Mouse (Mus musculus) embryonic facial prominence, embryonic 11.5 days (tissue): ENCODE results near the gene Rgl1. TPM values are rescaled to one million over a fixed set of nuclear protein-coding genes. Genes with fewer than 3 reads are reported as not detected.

Experiments
- ATAC-seq: fragments of 200-750 bp; cut with Nextera tagmentation; replicated peaks from 2 replicates; pipeline ENCODE4 v1.8.0; 2017; ENCODE audit warnings: low read depth; ENCODE audit not compliant: insufficient number of reproducible peaks, low FRiP score, low TSS enrichment
- DNase-seq: peaks from one replicate; pipeline ENCODE4 v3.0.0-alpha.2; 2015; ENCODE audit warnings: low spot score
- H3K27ac ChIP-seq: fragments of 300-500 bp; sonication (generic); replicated peaks from 2 replicates; pipeline ENCODE4 v1.5.1; 2014; ENCODE audit warnings: mild to moderate bottlenecking, low read depth, low read length, control low read depth
- H3K27me3 ChIP-seq: fragments of 300-500 bp; sonication (generic); 2 replicates; pipeline ENCODE4 v1.6.1; 2014; ENCODE audit warnings: mild to moderate bottlenecking, low read length, moderate library complexity, mixed read lengths; ENCODE audit not compliant: control insufficient read depth, insufficient read depth
- H3K36me3 ChIP-seq: fragments of 300-500 bp; sonication (generic); replicated peaks from 2 replicates; pipeline ENCODE4 v1.6.1; 2014; ENCODE audit warnings: low read depth, mild to moderate bottlenecking, low read length, moderate library complexity, mixed read lengths; ENCODE audit not compliant: control insufficient read depth, insufficient read depth
- H3K4me1 ChIP-seq: fragments of 300-500 bp; sonication (generic); 2 replicates; pipeline ENCODE4 v1.6.1; 2014; ENCODE audit warnings: low read length, mixed read lengths; ENCODE audit not compliant: control insufficient read depth, insufficient read depth
- H3K4me2 ChIP-seq: fragments of 300-500 bp; sonication (generic); 2 replicates; pipeline ENCODE4 v1.6.1; 2014; ENCODE audit warnings: low read depth, mild to moderate bottlenecking, control low read depth, low read length, moderate library complexity
- H3K4me3 ChIP-seq: fragments of 300-500 bp; sonication (generic); 2 replicates; pipeline ENCODE4 v1.5.1; 2014; ENCODE audit warnings: low read depth, low read length, control low read depth
- H3K9ac ChIP-seq: fragments of 300-500 bp; sonication (generic); replicated peaks from 2 replicates; pipeline ENCODE4 v1.6.1; 2014; ENCODE audit warnings: mild to moderate bottlenecking, control low read depth, low read length
- H3K9me3 ChIP-seq: fragments of 300-500 bp; sonication (generic); replicated peaks from 2 replicates; pipeline ENCODE4 v1.6.1; 2016; ENCODE audit warnings: mild to moderate bottlenecking, low read length, inconsistent platforms, mixed read lengths; ENCODE audit not compliant: control insufficient read depth
- WGBS: fragments of 180-500 bp; shearing (Covaris S2); extraction: QIAGEN DNeasy Blood & Tissue Kit; methylation state at CpG from one replicate; pipeline ENCODE4 v1.1.7; 2014; 5-methylcytosine and 5-hydroxymethylcytosine counted together
- polyA plus RNA-seq: library from polyadenylated mRNA; unstranded; fragments of >200 nt; fragmentation: Nextera tagmentation; extraction: Ambion mirVana; gene quantifications from 2 replicates; pipeline ENCODE4 v1.2.1, GENCODE M21; 2014

Gene Rgl1
- polyA plus RNA-seq, result 26.0 and 28.0 TPM in 2 replicates

DNA sequence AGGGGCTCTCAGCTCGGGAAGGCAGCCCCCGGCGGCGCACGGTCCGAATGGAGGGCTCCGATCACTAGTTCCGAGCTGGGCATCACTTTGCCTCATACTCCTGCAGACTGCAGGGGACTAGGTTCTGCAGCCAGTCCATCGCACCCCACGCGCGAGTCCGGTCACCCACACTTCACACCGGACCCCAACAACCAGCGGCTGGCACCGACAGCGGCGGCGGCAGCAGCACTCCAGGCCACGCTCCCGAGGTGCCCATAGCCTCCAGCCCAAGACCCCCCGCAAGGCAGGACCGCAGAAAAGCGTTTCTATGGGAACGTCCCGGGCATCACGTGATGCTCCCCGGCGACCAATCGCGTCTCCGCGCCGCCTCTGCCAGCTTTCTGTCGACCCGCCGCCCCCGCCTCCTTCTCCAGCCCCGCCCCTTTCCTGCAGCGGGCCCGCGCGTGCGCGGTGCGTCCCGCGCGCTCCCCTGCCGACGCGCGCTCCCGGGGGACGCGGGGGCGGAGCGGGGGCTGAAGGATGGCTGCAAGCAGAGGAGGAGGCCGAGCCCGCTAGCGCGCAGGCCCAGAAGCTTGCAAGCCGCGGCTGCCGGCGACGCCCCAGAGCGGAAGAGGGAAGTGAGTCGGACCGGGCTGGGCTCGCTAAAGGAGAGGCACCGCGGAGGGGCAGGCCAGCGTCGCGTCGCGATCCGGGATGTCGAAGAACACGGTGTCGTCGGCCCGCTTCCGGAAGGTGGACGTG lies at the start of gene Rgl1, which contains the start of gene Arpc5:
Gene Rgl1 (minus strand): TSS at position 320 of the 741 bp plus-strand sequence.
Gene Arpc5 (plus strand): TSS at position 511 of the 741 bp plus-strand sequence.
- no peaks in the 10 kb centered on the region for H3K9me3 ChIP-seq
- WGBS, result under 1% methylated on average over 68 of the region's 86 CpGs
- H3K27me3 ChIP-seq, result no peaks in the 10 kb centered on the region
- peak within 1 kb of the TSS; percentile 98 for H3K4me3 ChIP-seq
- H3K36me3 ChIP-seq, result no peaks in the 10 kb centered on the region
- H3K27ac ChIP-seq, result peak within 1 kb of the TSS; percentile 62
- peak; percentile 95 for DNase-seq
- H3K4me2 ChIP-seq, result peak within 1 kb of the TSS; percentile 97
- peak; percentile 97 for ATAC-seq
- H3K9ac ChIP-seq, result peak within 1 kb of the TSS; percentile 93
- no peaks in the 10 kb centered on the region for H3K4me1 ChIP-seq

DNA sequence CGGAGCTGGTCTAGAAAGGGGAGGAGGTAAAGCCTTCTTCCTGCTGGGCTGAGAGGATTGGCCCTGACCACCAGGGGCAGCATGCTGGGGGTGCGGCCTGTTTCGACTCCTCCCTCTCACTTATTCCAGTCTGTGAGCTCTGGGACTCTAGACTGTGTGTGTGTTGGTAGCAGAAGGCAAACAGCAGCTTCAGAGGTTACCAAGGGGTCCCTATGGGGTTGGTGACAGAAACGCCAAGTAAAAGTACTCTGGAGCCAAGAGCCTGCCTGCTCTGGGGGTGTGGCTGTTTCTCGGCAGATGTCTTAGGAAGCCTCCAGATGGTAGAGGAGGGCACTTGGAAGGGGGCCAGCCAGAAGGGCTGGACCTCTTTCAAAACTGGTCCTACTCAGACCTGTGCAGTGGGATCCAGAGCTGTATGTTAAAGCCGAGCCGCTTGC lies 49.1 kb upstream of the Rgl1 start:
- WGBS, result 51% methylated on average over 7 of the region's 7 CpGs
- Histone ChIP-seq H3K27me3 (no peaks in the 10 kb centered on the region), H3K4me3 (no peak overlapping the region), H3K4me1 (no peaks in the 10 kb centered on the region; the same call in 1 of the 2 replicates), H3K9me3 (no peaks in the 10 kb centered on the region), H3K4me2 (no peak overlapping the region), H3K9ac (no peak overlapping the region), H3K36me3 (no peaks in the 10 kb centered on the region), H3K27ac (no peak overlapping the region)
- ATAC-seq, result peak; percentile 82; the same call in 1 of the 2 replicates
- DNase-seq, result peak; percentile 40

DNA sequence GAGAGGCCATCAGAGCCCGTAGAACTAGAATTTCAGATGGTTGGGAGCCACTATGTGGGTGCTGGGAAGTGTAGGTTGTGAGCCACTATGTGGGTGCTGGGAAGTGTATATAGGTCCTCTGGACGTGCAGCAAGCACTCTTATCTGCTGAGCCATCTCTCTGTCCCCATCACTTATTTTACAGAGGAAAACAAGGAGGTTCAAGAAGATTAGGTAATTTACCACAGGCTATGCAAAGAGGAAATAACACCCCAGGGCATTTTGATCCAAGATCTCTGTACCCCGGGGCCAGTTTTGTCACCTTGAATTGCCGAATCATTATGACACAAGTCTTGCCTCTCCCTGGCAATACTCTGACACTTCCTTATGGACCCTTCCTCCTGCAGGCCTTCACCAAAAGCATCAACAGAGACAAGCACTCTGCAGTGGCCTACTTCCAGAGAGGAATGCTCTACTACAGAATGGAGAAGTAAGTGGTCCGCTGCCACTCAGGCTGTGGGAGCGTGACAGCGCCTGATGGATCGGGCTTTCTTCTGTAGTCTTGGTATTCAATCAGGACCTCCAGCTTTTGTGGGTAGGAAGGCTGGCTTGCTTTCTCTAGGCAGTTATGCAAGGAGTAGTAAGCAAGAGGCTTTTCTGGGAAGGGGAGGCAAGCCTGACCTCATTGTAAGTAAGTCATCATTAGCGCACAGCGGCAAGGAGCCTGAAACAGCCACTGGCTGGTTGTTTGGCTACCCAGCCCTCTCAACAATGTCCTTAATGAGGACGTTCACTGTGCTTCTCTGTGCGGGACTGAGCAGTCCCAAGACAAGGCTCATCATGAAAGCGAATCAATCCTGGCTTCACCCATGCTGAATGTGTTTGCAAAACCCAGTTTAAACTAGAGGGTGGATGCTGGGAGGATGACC lies 44.6 kb upstream of the Rgl1 start:
- WGBS, result 71% methylated on average over 13 of the region's 13 CpGs
- no peak for DNase-seq
- ATAC-seq, result no peak
- no peak overlapping the region for H3K4me2 ChIP-seq
- H3K9ac ChIP-seq, result no peak overlapping the region
- H3K4me1 ChIP-seq, result no peaks in the 10 kb centered on the region; the same call in none of the 2 replicates
- no peaks in the 10 kb centered on the region for H3K9me3 ChIP-seq
- no peaks in the 10 kb centered on the region for H3K36me3 ChIP-seq
- H3K4me3 ChIP-seq, result no peak overlapping the region
- H3K27me3 ChIP-seq, result no peaks in the 10 kb centered on the region
- H3K27ac ChIP-seq, result no peak overlapping the region

DNA sequence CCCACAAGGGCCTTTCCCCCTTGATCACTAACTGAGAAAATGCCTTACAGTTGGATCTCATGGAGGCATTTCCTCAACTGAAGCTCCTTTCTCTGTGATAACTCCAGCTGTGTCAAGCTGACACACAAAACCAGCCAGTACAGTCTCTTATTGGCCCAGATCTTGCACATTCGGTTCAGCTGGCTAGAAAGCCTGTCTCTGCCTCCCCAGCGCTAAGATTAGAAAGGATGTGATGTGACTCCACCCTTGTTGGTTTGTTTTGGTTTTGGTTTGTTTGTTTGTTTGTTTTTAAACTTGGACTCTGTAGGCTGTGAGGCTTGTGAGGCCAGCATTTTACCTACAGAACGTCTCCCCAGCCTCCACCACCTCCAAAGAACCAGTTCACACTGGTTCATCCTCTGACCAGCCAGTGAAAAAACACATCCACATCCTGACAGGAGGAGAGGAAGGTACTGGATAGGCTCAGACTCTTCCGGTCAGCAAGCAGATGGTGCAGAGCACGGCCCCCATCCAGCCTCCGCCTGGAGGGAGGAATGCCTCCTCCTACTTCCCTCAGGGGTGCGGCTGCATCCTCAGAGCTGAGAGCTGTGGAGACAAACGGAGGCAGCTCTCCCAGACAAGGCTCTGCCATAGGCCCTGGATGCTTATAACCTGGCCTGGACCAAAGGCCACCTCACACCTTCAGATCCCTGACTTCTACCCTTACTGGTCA lies 43.5 kb upstream of the Rgl1 start:
- no peak overlapping the region for H3K4me2 ChIP-seq
- ATAC-seq, result peak; percentile 15; the same call in 1 of the 2 replicates
- no peak overlapping the region for H3K9ac ChIP-seq
- no peaks in the 10 kb centered on the region for H3K27me3 ChIP-seq
- no peak for DNase-seq
- no peaks in the 10 kb centered on the region for H3K9me3 ChIP-seq
- H3K27ac ChIP-seq, result no peak overlapping the region
- WGBS, result 26% methylated on average over 8 of the region's 8 CpGs
- no peaks in the 10 kb centered on the region; the same call in 1 of the 2 replicates for H3K4me1 ChIP-seq
- no peaks in the 10 kb centered on the region for H3K36me3 ChIP-seq
- H3K4me3 ChIP-seq, result no peak overlapping the region

DNA sequence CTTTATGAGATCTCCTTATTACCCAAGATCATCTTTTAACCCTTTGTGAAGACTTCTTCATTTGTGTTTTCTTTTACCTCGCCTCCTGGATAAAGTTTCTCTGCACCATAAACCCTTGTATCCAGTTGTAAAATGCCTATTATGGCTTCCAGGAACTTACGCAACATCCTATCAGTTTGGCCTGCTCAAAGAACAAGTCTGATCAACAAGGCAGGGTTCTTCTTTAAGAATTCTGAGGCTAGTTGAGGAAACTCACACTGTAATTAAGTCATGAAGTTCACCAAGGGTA lies 42.2 kb upstream of the Rgl1 start:
- Histone ChIP-seq H3K9ac (no peak overlapping the region), H3K27ac (no peak overlapping the region), H3K9me3 (no peaks in the 10 kb centered on the region), H3K4me2 (no peak overlapping the region), H3K27me3 (no peaks in the 10 kb centered on the region), H3K36me3 (no peaks in the 10 kb centered on the region), H3K4me3 (no peak overlapping the region), H3K4me1 (no peaks in the 10 kb centered on the region; the same call in 1 of the 2 replicates)
- ATAC-seq (no peak), DNase-seq (no peak)
- WGBS, result 88% methylated on average over 2 of the region's 2 CpGs

DNA sequence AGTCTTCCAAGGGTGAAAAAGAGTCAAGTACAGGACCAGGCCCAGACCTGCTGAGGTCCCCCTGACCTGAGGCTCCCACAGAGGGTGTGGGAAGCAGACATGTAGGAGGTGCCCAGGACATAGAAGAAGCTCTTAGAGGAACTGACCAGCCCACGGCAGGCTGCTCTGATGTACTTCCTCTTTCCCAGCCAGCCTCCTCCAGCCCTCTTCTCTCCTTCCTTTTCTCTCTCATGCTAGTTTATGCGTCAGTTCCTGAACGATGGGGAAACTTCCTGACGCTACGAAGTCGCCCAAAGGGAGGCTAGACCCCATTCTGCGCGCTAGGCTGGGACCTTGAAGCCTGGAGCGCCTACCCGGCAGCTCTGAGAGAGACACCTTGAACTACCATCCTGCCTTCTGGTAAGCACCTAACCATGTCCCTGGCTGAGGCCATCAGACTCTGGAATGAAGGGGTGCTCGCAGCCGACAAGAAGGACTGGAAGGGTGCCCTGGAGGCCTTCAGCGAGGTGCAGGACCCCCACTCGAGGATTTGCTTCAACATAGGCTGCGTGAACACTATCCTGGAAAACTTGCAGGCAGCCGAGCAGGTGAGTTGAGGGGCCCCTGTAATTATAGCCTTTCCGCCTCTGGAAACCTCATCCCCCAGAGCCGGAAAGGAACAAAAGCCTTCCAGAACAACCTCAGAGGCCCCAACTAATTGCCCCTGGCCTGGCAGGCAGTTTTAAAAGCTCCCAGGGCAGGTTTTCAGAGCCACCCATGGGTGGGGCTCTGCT lies 41.7 kb upstream of the Rgl1 start:
- no peak for ATAC-seq
- no peak overlapping the region for H3K9ac ChIP-seq

DNA sequence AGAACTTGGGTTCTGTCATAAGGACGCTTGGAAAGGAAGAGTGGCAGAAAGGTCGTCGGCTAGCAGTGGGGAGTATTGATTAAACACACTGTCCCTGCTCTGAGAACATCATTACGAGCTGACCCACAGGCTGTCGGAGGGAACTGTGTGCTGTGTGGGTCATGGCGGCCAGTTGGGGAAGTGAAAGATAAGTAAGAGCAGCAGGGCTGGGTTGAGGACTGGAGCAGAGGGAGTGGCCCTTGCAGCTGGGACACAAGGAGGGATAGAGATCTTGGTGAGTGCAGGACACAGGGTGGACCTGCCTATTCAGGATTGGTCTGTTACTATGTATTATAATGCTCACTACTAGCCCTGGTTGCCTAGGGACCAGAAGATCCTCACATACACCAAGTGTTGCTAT lies 38.8 kb upstream of the Rgl1 start:
- Histone ChIP-seq H3K4me2 (no peak overlapping the region), H3K36me3 (no peaks in the 10 kb centered on the region), H3K9ac (no peak overlapping the region), H3K27ac (no peak overlapping the region), H3K4me1 (no peaks in the 10 kb centered on the region; the same call in 1 of the 2 replicates), H3K27me3 (no peaks in the 10 kb centered on the region), H3K4me3 (no peak overlapping the region), H3K9me3 (no peaks in the 10 kb centered on the region)
- DNase-seq (no peak), ATAC-seq (no peak)
- WGBS, result 81% methylated on average over 6 of the region's 6 CpGs

More for the DNA sequence above, 41.7 kb upstream of the Rgl1 start:
- Histone ChIP-seq H3K4me3 (no peak overlapping the region), H3K27ac (no peak overlapping the region), H3K9me3 (no peaks in the 10 kb centered on the region), H3K4me1 (no peaks in the 10 kb centered on the region; the same call in 1 of the 2 replicates), H3K4me2 (no peak overlapping the region), H3K36me3 (no peaks in the 10 kb centered on the region), H3K27me3 (no peaks in the 10 kb centered on the region)
- peak; percentile 53 for DNase-seq
- WGBS, result 62% methylated on average over 18 of the region's 18 CpGs
